Mouse (Mus musculus): ENCODE results near the gene Prpf38b. TPM values are rescaled to one million over a fixed set of nuclear protein-coding genes. Genes with fewer than 3 reads are reported as not detected.
A peak's percentile ranks its signal among the peaks of the same experiment; 100 is the strongest.

Gene Prpf38b
- polyA plus RNA-seq, 1 experiment from 2014 or later: 58.1 TPM

GRCm38 (mm10) chr3:108920442-108921070 lies 9.0 kb upstream of the Prpf38b start:
- WGBS (ENCODE audit: insufficient replicate concordance): 81% methylated on average over 3 of the region's 3 CpGs

GRCm38 (mm10) chr3:108918852-108919251 lies 7.3 kb upstream of the Prpf38b start:
- peaks cover 61% of the 10 kb centered on the region for H3K4me1 ChIP-seq
- no peak for ATAC-seq
- H3K27ac ChIP-seq: no peak overlapping the region
- H3K27me3 ChIP-seq (replicated peaks): no peaks in the 10 kb centered on the region
- no peak overlapping the region for H3K9ac ChIP-seq
- no peak overlapping the region for H3K4me2 ChIP-seq
- no peak overlapping the region for H3K4me3 ChIP-seq
- 91% methylated on average over 1 of the region's 1 CpGs for WGBS (ENCODE audit: insufficient replicate concordance)
- H3K36me3 ChIP-seq: no peaks in the 10 kb centered on the region
- H3K9me3 ChIP-seq (replicated peaks): no peaks in the 10 kb centered on the region

More at GRCm38 (mm10) chr3:108920442-108921070, 9.0 kb upstream of the Prpf38b start:
- Histone ChIP-seq H3K4me3 (no peak overlapping the region), H3K36me3 (no peaks in the 10 kb centered on the region), H3K4me2 (no peak overlapping the region), H3K9me3 (replicated peaks) (no peaks in the 10 kb centered on the region), H3K4me1 (peaks cover 56% of the 10 kb centered on the region), H3K27me3 (replicated peaks) (no peaks in the 10 kb centered on the region), H3K27ac (no peak overlapping the region), H3K9ac (no peak overlapping the region)
- no peak for ATAC-seq

- Histone ChIP-seq H3K36me3 (no peaks in the 10 kb centered on the region), H3K9ac (no peak overlapping the region), H3K4me1 (peaks cover 63% of the 10 kb centered on the region), H3K27me3 (replicated peaks) (no peaks in the 10 kb centered on the region), H3K27ac (no peak overlapping the region), H3K4me3 (no peak overlapping the region), H3K9me3 (replicated peaks) (no peaks in the 10 kb centered on the region), H3K4me2 (no peak overlapping the region)
- no peak for ATAC-seq
- WGBS (ENCODE audit: insufficient replicate concordance): 54% methylated on average over 3 of the region's 3 CpGs
These were observed 6.5 kb upstream of the Prpf38b start for GRCm38 (mm10) chr3:108917986-108918385.

GRCm38 (mm10) chr3:108916857-108917256 lies 5.3 kb upstream of the Prpf38b start:
- 39% methylated on average over 4 of the region's 4 CpGs for WGBS (ENCODE audit: insufficient replicate concordance)
- Histone ChIP-seq H3K9me3 (replicated peaks) (no peaks in the 10 kb centered on the region), H3K9ac (peak overlapping the region; percentile 27; the same call in 1 of the 2 replicates), H3K27ac (no peak overlapping the region), H3K4me2 (peak overlapping the region; percentile 28), H3K27me3 (replicated peaks) (no peaks in the 10 kb centered on the region), H3K36me3 (no peaks in the 10 kb centered on the region), H3K4me3 (no peak overlapping the region), H3K4me1 (peaks cover 61% of the 10 kb centered on the region)
- no peak for ATAC-seq

- Histone ChIP-seq H3K36me3 (no peaks in the 10 kb centered on the region), H3K4me2 (no peak overlapping the region), H3K9ac (no peak overlapping the region), H3K27ac (no peak overlapping the region), H3K4me3 (no peak overlapping the region), H3K4me1 (peaks cover 52% of the 10 kb centered on the region), H3K9me3 (replicated peaks) (no peaks in the 10 kb centered on the region), H3K27me3 (replicated peaks) (no peaks in the 10 kb centered on the region)
- no peak for ATAC-seq
- 70% methylated on average over 1 of the region's 1 CpGs for WGBS (ENCODE audit: insufficient replicate concordance)
These were observed 4.5 kb upstream of the Prpf38b start for GRCm38 (mm10) chr3:108915999-108916398.

GRCm38 (mm10) chr3:108911081-108911547 lies 413 bp downstream of the Prpf38b start:
- Histone ChIP-seq H3K27ac (peak overlapping the region; percentile 95), H3K9me3 (replicated peaks) (no peaks in the 10 kb centered on the region), H3K4me2 (peak overlapping the region; percentile 88), H3K27me3 (replicated peaks) (no peaks in the 10 kb centered on the region), H3K36me3 (peaks cover 28% of the 10 kb centered on the region), H3K4me1 (peaks cover 33% of the 10 kb centered on the region), H3K9ac (peak overlapping the region; percentile 96), H3K4me3 (peak overlapping the region; percentile 96)
- under 1% methylated on average over 42 of the region's 44 CpGs for WGBS (ENCODE audit: insufficient replicate concordance)
- ATAC-seq: peak; percentile 85

- Histone ChIP-seq H3K4me3 (peak overlapping the region; percentile 96), H3K4me2 (peak overlapping the region; percentile 88), H3K9me3 (replicated peaks) (no peaks in the 10 kb centered on the region), H3K27me3 (replicated peaks) (no peaks in the 10 kb centered on the region), H3K27ac (peak overlapping the region; percentile 95), H3K36me3 (peaks cover 34% of the 10 kb centered on the region), H3K4me1 (peaks cover 32% of the 10 kb centered on the region), H3K9ac (peak overlapping the region; percentile 96)
- no peak for ATAC-seq
- under 1% methylated on average over 32 of the region's 32 CpGs for WGBS (ENCODE audit: insufficient replicate concordance)
These were observed 1.0 kb downstream of the Prpf38b start for GRCm38 (mm10) chr3:108910303-108911080.

- peaks cover 70% of the 10 kb centered on the region for H3K36me3 ChIP-seq
- H3K9me3 ChIP-seq (replicated peaks): no peaks in the 10 kb centered on the region
- WGBS (ENCODE audit: insufficient replicate concordance): 74% methylated on average over 6 of the region's 6 CpGs
- H3K27ac ChIP-seq: no peak overlapping the region
- no peak overlapping the region for H3K9ac ChIP-seq
- no peaks in the 10 kb centered on the region for H3K27me3 ChIP-seq (replicated peaks)
- H3K4me3 ChIP-seq: no peak overlapping the region
- ATAC-seq: peak; percentile 61; the same call in 1 of the 2 replicates
- H3K4me1 ChIP-seq: peaks cover 16% of the 10 kb centered on the region
- no peak overlapping the region for H3K4me2 ChIP-seq
These were observed 8.6 kb downstream of the Prpf38b start for GRCm38 (mm10) chr3:108902934-108903333.

- peaks cover 16% of the 10 kb centered on the region for H3K4me1 ChIP-seq
- 39% methylated on average over 2 of the region's 2 CpGs for WGBS (ENCODE audit: insufficient replicate concordance)
- H3K27me3 ChIP-seq (replicated peaks): no peaks in the 10 kb centered on the region
- no peak for ATAC-seq
- H3K4me3 ChIP-seq: no peak overlapping the region
- no peak overlapping the region for H3K9ac ChIP-seq
- peaks cover 61% of the 10 kb centered on the region for H3K36me3 ChIP-seq
- no peak overlapping the region for H3K4me2 ChIP-seq
- no peaks in the 10 kb centered on the region for H3K9me3 ChIP-seq (replicated peaks)
- H3K27ac ChIP-seq: no peak overlapping the region
These were observed 9.5 kb downstream of the Prpf38b start for GRCm38 (mm10) chr3:108902038-108902437.

- Histone ChIP-seq H3K9me3 (replicated peaks) (no peaks in the 10 kb centered on the region), H3K27me3 (replicated peaks) (no peaks in the 10 kb centered on the region)
- 80% methylated on average over 5 of the region's 5 CpGs for WGBS (ENCODE audit: insufficient replicate concordance)
These were observed 10.8 kb downstream of the Prpf38b start for GRCm38 (mm10) chr3:108900681-108901080.

GRCm38 (mm10) chr3:108900147-108900546 lies 11.4 kb downstream of the Prpf38b start:
- Histone ChIP-seq H3K9me3 (replicated peaks) (no peaks in the 10 kb centered on the region), H3K4me3 (no peak overlapping the region), H3K4me2 (no peak overlapping the region), H3K36me3 (peaks cover 43% of the 10 kb centered on the region), H3K27ac (no peak overlapping the region), H3K9ac (no peak overlapping the region), H3K27me3 (replicated peaks) (no peaks in the 10 kb centered on the region), H3K4me1 (peaks cover 16% of the 10 kb centered on the region)
- ATAC-seq: no peak
- WGBS (ENCODE audit: insufficient replicate concordance): 66% methylated on average over 3 of the region's 3 CpGs

More at GRCm38 (mm10) chr3:108900681-108901080, 10.8 kb downstream of the Prpf38b start:
- no peak for ATAC-seq
- no peak overlapping the region for H3K4me2 ChIP-seq
- H3K36me3 ChIP-seq: peaks cover 48% of the 10 kb centered on the region
- H3K4me1 ChIP-seq: peaks cover 16% of the 10 kb centered on the region
- H3K4me3 ChIP-seq: no peak overlapping the region
- H3K27ac ChIP-seq: 0 out of 2 replicates have a peak overlapping the region, but pooled peaks have one; percentile 7
- no peak overlapping the region for H3K9ac ChIP-seq

GRCm38 (mm10) chr3:108898640-108899039 lies 12.9 kb downstream of the Prpf38b start:
- no peak for ATAC-seq
- Histone ChIP-seq H3K27me3 (replicated peaks) (no peaks in the 10 kb centered on the region), H3K27ac (no peak overlapping the region), H3K4me2 (no peak overlapping the region), H3K9me3 (replicated peaks) (no peaks in the 10 kb centered on the region), H3K4me3 (no peak overlapping the region), H3K9ac (no peak overlapping the region), H3K36me3 (peaks cover 28% of the 10 kb centered on the region), H3K4me1 (peaks cover 8% of the 10 kb centered on the region)
- 88% methylated on average over 4 of the region's 4 CpGs for WGBS (ENCODE audit: insufficient replicate concordance)

All from liver, embryonic 12.5 days (tissue).